Mouse (Mus musculus): ENCODE results near the gene Etfrf1. TPM values are rescaled to one million over a fixed set of nuclear protein-coding genes. Genes with fewer than 3 reads are reported as not detected.
A peak's percentile ranks its signal among the peaks of the same experiment; 100 is the strongest.

Etfrf1 gene
- total and polyA plus RNA-seq, 3 experiments = 11.0 to 13.1 TPM; not detected in 1

DNA sequence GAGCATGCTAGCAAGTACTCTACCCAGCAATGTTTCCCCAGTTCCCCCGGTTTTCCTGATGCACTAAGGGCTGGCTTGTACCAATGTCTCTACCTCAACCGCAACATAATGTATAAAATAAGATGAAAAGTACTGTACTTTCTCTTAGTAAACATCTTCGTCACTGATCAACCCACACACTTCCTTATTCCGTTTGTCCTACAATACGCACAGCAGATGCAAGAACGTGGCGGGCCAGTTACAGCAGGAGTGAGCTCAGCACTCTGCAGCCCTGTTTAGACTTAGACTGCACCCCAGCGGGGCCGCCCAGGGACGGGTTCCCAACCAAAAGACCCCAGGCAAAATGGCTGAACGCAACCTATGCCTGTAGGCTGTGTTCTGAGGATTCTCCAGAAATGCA is 17.5 kb upstream of the Etfrf1 start:
- Histone ChIP-seq H3K79me2 (ENCODE audit: control insufficient read depth, insufficient read depth, low read length, poor library complexity) (no peaks in the 10 kb centered on the region), H3K9me3 (replicated peaks; ENCODE audit: insufficient read depth, low read length) (no peaks in the 10 kb centered on the region), H3K27ac (ENCODE audit: control insufficient read depth, low read depth, low read length) (peak overlapping the region; percentile 29; the same call in 1 of the 2 replicates), H3K36me3 (ENCODE audit: control insufficient read depth in 1 of 2, insufficient read depth in 2 of 2, low read length in 2 of 2) (no peaks in the 10 kb centered on the region), H3K4me3 (ENCODE audit: control insufficient read depth in 1 of 2, insufficient read depth in 1 of 2, low read depth in 2 of 2, low read length in 2 of 2) (peak overlapping the region; percentile 31 to 70), H3K27me3 (ENCODE audit: control insufficient read depth in 1 of 2, insufficient read depth in 2 of 2, low read length in 2 of 2) (no peaks in the 10 kb centered on the region), H3K9ac (ENCODE audit: control insufficient read depth, low read depth, low read length, poor library complexity, severe bottlenecking) (peak overlapping the region; percentile 63), H3K4me1 (ENCODE audit: control insufficient read depth in 1 of 2, insufficient read depth in 2 of 2, low read length in 2 of 2) (peaks cover 7% of the 10 kb centered on the region in 2 experiments; a peak in 2 of 4 replicates)
- DNase-seq (ENCODE audit: low read depth, low spot score) = peak; percentile 72
- TF ChIP-seq TBP (IDR thresholded peaks at IDR 0.05; ENCODE audit: low read depth, low read length) = peak; percentile 82
- TF ChIP-seq ZNF384 (IDR thresholded peaks at IDR 0.05; ENCODE audit: low read depth, low read length) = no peak
- peak; percentile 17; the same call in 1 of the 2 replicates for TF ChIP-seq NELFE (IDR thresholded peaks at IDR 0.05; ENCODE audit: low read depth, low read length)
- TF ChIP-seq JUND (IDR thresholded peaks at IDR 0.05; ENCODE audit: low read depth, low read length) = no peak
- TF ChIP-seq MXI1 (IDR thresholded peaks at IDR 0.05; ENCODE audit: low read depth, low read length) = 0 out of 2 replicates have a peak, but pooled peaks have one; percentile 48
- TF ChIP-seq POLR2A (IDR thresholded peaks at IDR 0.05; ENCODE audit: control insufficient read depth in 1 of 2, insufficient read depth in 1 of 2, low read depth in 1 of 2, low read length in 2 of 2, poor library complexity in 1 of 2) = peak in 1 of 2 experiments; percentile 36; a peak in 1 of 4 replicates
- no peak for TF ChIP-seq GATA1 (IDR thresholded peaks at IDR 0.05; ENCODE audit: low read depth, low read length)
- no peak for TF ChIP-seq CHD2 (IDR thresholded peaks at IDR 0.05; ENCODE audit: low read length)
- TF ChIP-seq USF1 (IDR thresholded peaks at IDR 0.05; ENCODE audit: low read depth, low read length) = no peak
- TF ChIP-seq HCFC1 (IDR thresholded peaks at IDR 0.05; ENCODE audit: low read depth, low read length) = 0 out of 2 replicates have a peak, but pooled peaks have one; percentile 46
- no peak for TF ChIP-seq ZC3H11A (IDR thresholded peaks at IDR 0.05; ENCODE audit: low read depth, low read length)
- TF ChIP-seq GABPA (IDR thresholded peaks at IDR 0.05; ENCODE audit: low read depth, low read length) = no peak
- no peak for TF ChIP-seq SIN3A (IDR thresholded peaks at IDR 0.05; ENCODE audit: low read length)
- TF ChIP-seq ELF1 (IDR thresholded peaks at IDR 0.05; ENCODE audit: low read depth, low read length) = peak; percentile 63; the same call in 1 of the 2 replicates
- peak; percentile 45; the same call in 1 of the 2 replicates for TF ChIP-seq MYC (IDR thresholded peaks at IDR 0.05; ENCODE audit: low read depth, low read length)
- TF ChIP-seq MAX (IDR thresholded peaks at IDR 0.05; ENCODE audit: low read length) = peak; percentile 52; the same call in 1 of the 2 replicates

DNA sequence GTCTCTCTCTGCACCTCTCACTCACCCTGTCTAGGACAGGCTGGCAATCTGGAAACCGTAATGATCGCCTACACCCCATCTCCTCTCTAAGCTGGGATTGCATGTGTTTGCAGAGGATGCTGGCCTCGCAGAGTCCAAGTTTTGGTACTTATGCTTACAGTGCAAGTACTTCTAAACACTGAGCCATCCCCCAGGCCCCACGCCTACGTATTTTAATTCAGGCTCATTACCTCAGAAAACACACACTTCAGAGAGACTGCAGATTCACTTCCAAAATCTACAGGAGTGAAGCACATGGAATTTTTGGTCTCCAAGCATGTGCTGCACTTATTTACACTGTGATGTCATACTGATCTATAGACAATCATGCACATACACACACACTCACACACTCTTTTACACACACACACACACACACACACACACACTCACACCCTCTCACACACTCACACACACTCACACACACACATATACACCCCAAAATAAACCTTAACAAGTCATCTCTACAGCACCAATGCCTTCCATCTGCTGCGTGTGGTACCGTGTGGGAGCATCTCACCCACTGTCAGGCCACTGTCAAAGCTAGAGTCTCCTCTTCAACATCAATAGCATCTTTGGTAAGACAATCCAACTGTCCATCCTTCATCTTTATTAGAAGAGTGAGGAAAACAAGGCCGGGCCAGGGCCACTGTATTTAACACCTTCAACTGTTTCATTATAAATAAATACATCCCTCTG is 12.8 kb upstream of the Etfrf1 start:
- TF ChIP-seq NELFE (IDR thresholded peaks at IDR 0.05; ENCODE audit: low read depth, low read length) (no peak), RCOR1 (IDR thresholded peaks at IDR 0.05; ENCODE audit: low read depth, low read length) (no peak), CHD2 (IDR thresholded peaks at IDR 0.05; ENCODE audit: low read length) (no peak), EP300 (IDR thresholded peaks at IDR 0.05; ENCODE audit: low read depth in 1 of 2, low read length in 2 of 2) (no peak), MAX (IDR thresholded peaks at IDR 0.05; ENCODE audit: low read length) (no peak), POLR2AphosphoS5 (IDR thresholded peaks at IDR 0.05; ENCODE audit: borderline replicate concordance, low read depth, low read length) (no peak), MYB (IDR thresholded peaks at IDR 0.05; ENCODE audit: low read depth, low read length) (no peak), MAZ (IDR thresholded peaks at IDR 0.05; ENCODE audit: low read depth, low read length) (no peak), NRF1 (IDR thresholded peaks at IDR 0.05; ENCODE audit: insufficient read depth, low read depth, low read length, poor library complexity, severe bottlenecking) (no peak), ELF1 (IDR thresholded peaks at IDR 0.05; ENCODE audit: low read depth, low read length) (no peak), ZMIZ1 (IDR thresholded peaks at IDR 0.05; ENCODE audit: low read depth, low read length) (no peak), E2F4 (IDR thresholded peaks at IDR 0.05; ENCODE audit: borderline replicate concordance, low read depth, low read length) (no peak), MAFK (IDR thresholded peaks at IDR 0.05; ENCODE audit: borderline replicate concordance, low read depth, low read length) (no peak), USF2 (IDR thresholded peaks at IDR 0.05; ENCODE audit: borderline replicate concordance in 1 of 2, insufficient read depth in 1 of 2, low read depth in 1 of 2, low read length in 2 of 2) (no peak)
- no peak overlapping the region for H3K9ac ChIP-seq (ENCODE audit: control insufficient read depth, low read depth, low read length, poor library complexity, severe bottlenecking)
- DNase-seq (ENCODE audit: low read depth, low spot score) = no peak
- H3K4me1 ChIP-seq (ENCODE audit: control insufficient read depth in 1 of 2, insufficient read depth in 2 of 2, low read length in 2 of 2) = peaks cover 4 to 7% of the 10 kb centered on the region in 2 experiments; a peak in 2 of 4 replicates
- no peaks in the 10 kb centered on the region for H3K9me3 ChIP-seq (replicated peaks; ENCODE audit: insufficient read depth, low read length)
- no peaks in the 10 kb centered on the region for H3K36me3 ChIP-seq (ENCODE audit: control insufficient read depth in 1 of 2, insufficient read depth in 2 of 2, low read length in 2 of 2)
- no peak overlapping the region for H3K4me3 ChIP-seq (ENCODE audit: control insufficient read depth in 1 of 2, insufficient read depth in 1 of 2, low read depth in 2 of 2, low read length in 2 of 2)
- no peaks in the 10 kb centered on the region for H3K79me2 ChIP-seq (ENCODE audit: control insufficient read depth, insufficient read depth, low read length, poor library complexity)
- H3K27ac ChIP-seq (ENCODE audit: control insufficient read depth, low read depth, low read length) = no peak overlapping the region
- no peaks in the 10 kb centered on the region for H3K27me3 ChIP-seq (ENCODE audit: control insufficient read depth in 1 of 2, insufficient read depth in 2 of 2, low read length in 2 of 2)

Data from MEL (cell line).